Mouse (Mus musculus) lung, postnatal 14 days (tissue): Measurements from ENCODE around the gene Stk24.

Experiments used
- DNase-seq: peaks from one replicate; pipeline ENCODE4 v3.0.0; 2021

The Stk24 gene

DNA sequence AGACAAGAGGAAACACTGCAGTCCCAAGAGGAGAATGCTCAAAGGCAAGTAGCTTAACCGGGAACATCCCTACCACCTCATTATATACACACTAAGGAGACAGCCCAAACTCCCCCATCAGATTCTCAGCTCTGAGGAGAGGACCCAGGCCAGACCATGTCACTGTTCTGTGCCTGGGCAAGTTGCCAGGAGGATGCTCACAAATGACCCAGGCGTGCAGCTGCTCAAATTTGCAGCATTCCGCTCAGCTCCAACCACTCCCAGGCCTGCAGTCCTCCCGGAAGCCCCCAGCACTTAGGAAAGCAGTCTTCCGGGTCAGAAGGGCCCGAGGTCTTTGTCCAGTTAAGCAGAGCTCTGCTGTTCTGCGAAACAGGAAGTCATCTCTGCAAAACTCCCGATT, 31.6 kb downstream of the Stk24 start:
- peak; percentile 70 for DNase-seq

DNA sequence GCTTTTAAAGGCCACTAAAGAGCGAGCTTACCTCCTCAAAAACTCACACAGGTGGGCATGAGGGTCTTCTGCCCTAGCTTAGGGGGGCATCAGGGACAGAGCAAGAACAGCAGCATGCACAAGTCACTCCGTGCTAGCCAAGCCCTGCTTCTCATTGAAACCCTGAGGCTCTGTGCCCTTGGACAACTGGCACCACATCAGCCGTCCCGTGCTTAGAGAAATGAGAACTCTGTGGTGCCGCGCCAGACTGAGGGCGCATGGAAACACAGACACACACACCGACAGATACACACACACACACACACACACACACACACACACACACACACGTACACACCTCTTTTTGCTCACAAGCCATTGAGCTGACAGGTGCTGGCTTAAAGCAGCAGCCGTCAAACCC, 32.7 kb downstream of the Stk24 start:
- DNase-seq, result no peak

DNA sequence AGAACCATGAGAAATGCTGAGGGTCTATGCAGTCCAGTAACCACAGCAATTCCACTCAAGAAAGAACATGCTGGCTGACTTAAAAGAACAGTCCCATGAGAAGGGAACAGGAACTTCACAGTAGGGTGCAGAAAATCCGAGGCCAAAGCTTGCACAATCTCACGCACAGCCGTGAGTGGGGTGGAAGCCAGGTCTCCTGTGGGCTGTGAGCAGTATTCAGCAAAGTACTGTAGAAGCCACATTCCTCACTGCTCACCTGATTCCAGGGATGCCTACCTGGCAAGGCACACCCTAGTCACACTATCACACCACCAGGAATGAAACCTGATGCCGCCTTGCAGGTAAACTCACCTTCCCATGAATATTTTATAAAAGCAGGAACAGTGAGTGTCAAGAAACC, 33.2 kb downstream of the Stk24 start:
- no peak for DNase-seq

GRCm38 (mm10) chr14:121346053-121346452, 33.8 kb downstream of the Stk24 start:
- DNase-seq, result no peak

DNA sequence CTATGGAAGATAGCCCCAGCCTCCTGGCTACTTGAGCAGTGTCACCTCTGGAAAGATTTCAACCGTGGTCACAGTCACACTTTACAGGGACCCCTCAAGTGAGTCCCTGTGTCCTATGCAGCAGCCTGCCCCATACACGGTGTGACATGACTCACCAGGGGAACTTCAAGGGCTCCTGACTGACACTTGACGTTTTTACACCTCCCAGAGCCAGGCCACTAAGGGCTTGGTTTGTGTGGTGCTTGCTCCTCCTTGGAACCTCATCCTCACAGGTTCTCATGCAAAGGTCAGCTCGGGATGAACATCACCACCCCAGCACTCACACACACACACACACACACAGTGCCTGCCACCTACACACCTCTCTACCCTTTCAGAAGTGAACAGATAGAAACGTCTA, 34.9 kb downstream of the Stk24 start:
- DNase-seq, result no peak

GRCm38 (mm10) chr14:121342885-121343284, 36.9 kb downstream of the Stk24 start:
- no peak for DNase-seq

- DNase-seq, result peak; percentile 40
Observed at GRCm38 (mm10) chr14:121339951-121340401, 39.8 kb downstream of the Stk24 start.

GRCm38 (mm10) chr14:121338819-121339573, 40.8 kb downstream of the Stk24 start:
- DNase-seq, result no peak

GRCm38 (mm10) chr14:121330090-121330408, 49.8 kb downstream of the Stk24 start:
- DNase-seq, result no peak

DNA sequence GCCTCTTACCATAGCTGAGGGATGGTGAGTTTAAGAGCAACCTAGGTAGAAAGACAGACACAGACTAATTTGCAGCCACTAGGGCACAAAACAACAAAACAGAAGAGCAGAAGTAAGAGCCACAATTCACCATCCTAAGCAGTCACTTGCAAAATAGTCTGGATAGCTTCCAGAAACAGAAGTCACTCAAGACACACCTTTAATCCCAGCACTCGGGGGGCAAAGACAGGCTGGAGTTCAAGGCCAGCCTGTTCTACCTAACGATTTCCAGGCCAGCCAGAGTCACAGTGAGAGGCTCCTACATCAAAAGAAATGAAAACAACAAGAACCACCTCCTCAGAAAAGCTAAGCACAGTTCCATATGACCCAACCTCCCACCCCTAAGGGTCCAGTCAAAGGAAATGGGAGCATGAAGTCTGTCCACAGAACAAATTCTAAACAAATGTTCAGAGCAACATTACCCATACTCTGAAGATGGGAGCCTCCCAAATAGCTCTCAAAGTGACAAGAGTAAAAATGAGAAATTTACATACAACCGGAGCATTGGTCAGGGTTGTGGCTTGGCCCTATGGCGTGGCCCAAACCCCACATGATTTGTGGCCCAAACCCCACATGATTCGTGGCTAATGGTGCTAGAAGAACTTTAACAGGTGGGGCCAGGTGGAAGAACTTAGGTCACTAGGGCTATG, 50.3 kb downstream of the Stk24 start:
- DNase-seq, result no peak

GRCm38 (mm10) chr14:121328878-121329277, 50.9 kb downstream of the Stk24 start:
- DNase-seq, result no peak

DNA sequence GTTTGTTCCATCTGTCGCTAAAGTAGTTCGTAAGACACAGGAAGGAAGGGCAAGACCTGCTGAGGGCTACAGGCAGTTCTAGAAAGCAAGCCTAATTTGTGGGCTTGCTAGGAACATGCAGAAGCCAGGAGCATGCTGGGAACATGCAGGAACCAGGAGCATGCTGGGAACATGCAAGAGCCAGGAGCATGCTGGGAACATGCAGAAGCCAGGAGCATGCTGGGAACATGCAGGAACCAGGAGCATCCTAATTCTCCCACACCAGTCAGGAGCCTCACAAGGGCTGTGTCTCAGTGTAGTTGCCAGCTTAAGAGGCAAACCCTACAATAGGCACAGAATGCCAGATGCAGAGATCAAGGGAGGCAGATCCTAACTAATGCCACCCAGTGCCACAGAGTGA, 53.4 kb downstream of the Stk24 start:
- DNase-seq, result no peak

GRCm38 (mm10) chr14:121324521-121325330, 55.1 kb downstream of the Stk24 start:
- no peak for DNase-seq

DNA sequence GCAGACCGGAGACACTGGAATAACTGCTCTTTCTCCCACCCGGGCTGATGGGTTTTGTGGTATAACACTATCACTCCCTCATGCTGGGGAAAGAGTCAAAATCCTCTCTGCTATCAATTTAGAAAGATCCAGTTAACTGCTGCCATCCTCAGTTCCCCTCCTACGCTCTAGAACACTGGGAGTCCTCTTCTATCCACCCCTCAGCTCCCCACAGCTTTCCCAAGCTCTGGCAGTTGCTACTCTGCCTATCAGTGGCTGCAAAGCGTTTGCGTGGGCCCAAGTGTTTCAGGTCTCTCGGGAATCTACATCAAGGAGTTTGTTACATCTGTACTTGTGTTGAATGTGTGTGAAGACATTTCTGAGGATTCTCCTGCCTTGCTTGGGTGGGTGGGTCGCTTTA, 57.2 kb downstream of the Stk24 start:
- DNase-seq, result no peak

GRCm38 (mm10) chr14:121322150-121322549, 57.7 kb downstream of the Stk24 start:
- no peak for DNase-seq

- DNase-seq, result no peak
Observed at GRCm38 (mm10) chr14:121318382-121318781, 61.4 kb downstream of the Stk24 start.

DNA sequence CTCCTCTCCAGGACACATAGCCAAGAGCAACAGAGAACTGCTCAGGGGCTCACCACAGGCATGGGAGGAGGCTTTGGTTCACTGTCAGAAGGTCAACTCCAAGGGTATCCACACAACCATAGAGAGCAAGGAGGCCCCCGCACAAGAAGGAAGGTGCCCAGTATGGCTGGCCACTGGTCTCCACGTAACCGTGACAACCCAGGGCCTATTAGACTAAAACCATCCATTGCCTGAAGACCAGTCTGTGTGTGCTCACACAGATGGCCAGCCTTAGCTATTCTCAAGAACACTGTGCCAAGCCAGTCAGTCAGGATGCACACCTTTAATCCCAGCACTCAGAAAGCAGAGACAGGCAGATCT, 62.5 kb downstream of the Stk24 start:
- no peak for DNase-seq

- no peak for DNase-seq
Observed at GRCm38 (mm10) chr14:121316631-121317311, 63.0 kb downstream of the Stk24 start.

GRCm38 (mm10) chr14:121316136-121316535, 63.7 kb downstream of the Stk24 start:
- DNase-seq, result no peak

DNA sequence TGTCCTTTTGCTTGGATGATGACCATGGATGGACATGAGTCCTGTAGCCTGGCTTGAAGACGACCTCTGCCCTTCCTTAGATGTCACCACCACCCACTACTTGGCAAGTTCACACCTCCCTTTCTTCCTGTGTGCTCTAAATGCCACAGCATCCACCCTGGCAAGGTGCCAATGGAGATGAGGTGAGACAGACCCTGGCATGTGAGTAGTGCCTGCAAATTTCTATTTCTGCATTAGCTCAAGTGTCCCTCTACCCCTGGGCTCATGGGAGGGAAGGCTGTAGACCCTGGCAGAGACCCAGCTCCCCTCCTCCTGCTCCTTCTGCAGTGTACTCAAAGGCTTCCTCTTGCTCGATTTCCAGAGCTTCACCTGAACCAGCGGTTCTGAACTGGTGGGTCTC, 64.9 kb downstream of the Stk24 start:
- DNase-seq, result peak; percentile 35

DNA sequence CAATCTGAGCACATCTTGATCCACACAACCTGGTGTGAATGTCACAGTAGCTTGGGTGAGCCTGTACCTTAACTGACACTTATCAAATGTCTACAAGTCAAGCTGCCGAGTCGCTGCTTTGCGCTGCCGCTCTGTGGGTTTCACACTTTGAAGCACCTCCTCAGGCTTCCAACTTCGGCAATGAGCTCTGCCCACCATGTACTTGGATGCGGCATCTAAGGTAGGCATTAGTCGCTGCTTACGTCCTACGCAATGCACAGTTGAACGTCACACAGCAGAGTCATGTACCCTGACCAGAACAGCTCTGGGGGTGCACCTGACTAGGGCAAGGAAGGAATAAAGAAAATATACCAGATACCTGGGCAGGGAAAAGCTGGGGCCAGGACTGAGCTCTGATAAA, 66.5 kb downstream of the Stk24 start:
- no peak for DNase-seq

GRCm38 (mm10) chr14:121311083-121311482, 68.7 kb downstream of the Stk24 start:
- no peak for DNase-seq
